Mouse (Mus musculus) midbrain, postnatal 0 days (tissue): ENCODE data around the gene Sugct. TPM values are rescaled to one million over a fixed set of nuclear protein-coding genes. Genes with fewer than 3 reads are reported as not detected.

Experiments used
- ATAC-seq: fragments of 200-750 bp; cut with Nextera tagmentation; 2 replicates; pipeline ENCODE4 v1.8.0; 2017; ENCODE audit warnings: moderate number of reproducible peaks, mild to moderate bottlenecking, moderate TSS enrichment, moderate library complexity; ENCODE audit not compliant: low FRiP score
- DNase-seq: peaks from one replicate; pipeline ENCODE4 v3.0.0-alpha.2; 2015; ENCODE audit warnings: low spot score
- H3K27ac ChIP-seq: fragments of 300-500 bp; sonication (generic); 2 replicates; pipeline ENCODE4 v1.5.1; 2014; ENCODE audit warnings: low read depth, mild to moderate bottlenecking, low read length, mixed read lengths
- H3K27me3 ChIP-seq: fragments of 300-500 bp; sonication (generic); 2 replicates; pipeline ENCODE4 v1.6.1; 2014; ENCODE audit warnings: low read length, control low read depth, mixed read lengths; ENCODE audit not compliant: insufficient read depth
- H3K36me3 ChIP-seq: fragments of 300-500 bp; sonication (generic); 2 replicates; pipeline ENCODE4 v1.6.1; 2014; ENCODE audit warnings: low read length, control low read depth, mixed read lengths; ENCODE audit not compliant: insufficient read depth
- H3K4me1 ChIP-seq: fragments of 300-500 bp; sonication (generic); 2 replicates; pipeline ENCODE4 v1.6.1; 2014; ENCODE audit warnings: mild to moderate bottlenecking, control low read depth, antibody characterized with exemption, low read length, mixed read lengths; ENCODE audit not compliant: insufficient read depth
- H3K4me2 ChIP-seq: fragments of 300-500 bp; sonication (generic); 2 replicates; pipeline ENCODE4 v1.6.1; 2014; ENCODE audit warnings: low read depth, mild to moderate bottlenecking, low read length, mixed read lengths; ENCODE audit not compliant: poor library complexity, severe bottlenecking
- H3K4me3 ChIP-seq: fragments of 300-500 bp; sonication (generic); 2 replicates; pipeline ENCODE4 v1.5.1; 2014; ENCODE audit warnings: low read depth, mild to moderate bottlenecking, low read length, moderate library complexity
- H3K9ac ChIP-seq: fragments of 300-500 bp; sonication (generic); replicated peaks from 2 replicates; pipeline ENCODE4 v1.6.1; 2014; ENCODE audit warnings: mild to moderate bottlenecking, low read length, moderate library complexity, mixed read lengths; ENCODE audit not compliant: poor library complexity, severe bottlenecking
- H3K9me3 ChIP-seq: fragments of 300-500 bp; sonication (generic); 2 replicates; pipeline ENCODE4 v1.6.1; 2016; ENCODE audit warnings: low read length, control low read depth
- CTCF ChIP-seq: IDR thresholded peaks from 2 replicates; pipeline ENCODE4 v1.5.1; 2016; ENCODE audit warnings: antibody characterized with exemption, mild to moderate bottlenecking
- WGBS: fragments of 180-500 bp; shearing (Covaris S2); extraction: QIAGEN DNeasy Blood & Tissue Kit; methylation state at CpG from one replicate; pipeline ENCODE4 v1.1.7; 2014; 5-methylcytosine and 5-hydroxymethylcytosine counted together
- polyA plus RNA-seq: library from polyadenylated mRNA; unstranded; fragments of >200 nt; fragmentation: Nextera tagmentation; extraction: Ambion mirVana; gene quantifications from 2 replicates; pipeline ENCODE4 v1.2.1, GENCODE M21; 2015
- total RNA-seq: library from RNA; depleted of rRNA; stranded (reverse); fragments of >200 nt; gene quantifications from 2 replicates; pipeline ENCODE4 v1.2.3, GENCODE M21; 2014

The Sugct gene
- total and polyA plus RNA-seq, 2 experiments from 2014 or later: 1.5 to 2.9 TPM

DNA sequence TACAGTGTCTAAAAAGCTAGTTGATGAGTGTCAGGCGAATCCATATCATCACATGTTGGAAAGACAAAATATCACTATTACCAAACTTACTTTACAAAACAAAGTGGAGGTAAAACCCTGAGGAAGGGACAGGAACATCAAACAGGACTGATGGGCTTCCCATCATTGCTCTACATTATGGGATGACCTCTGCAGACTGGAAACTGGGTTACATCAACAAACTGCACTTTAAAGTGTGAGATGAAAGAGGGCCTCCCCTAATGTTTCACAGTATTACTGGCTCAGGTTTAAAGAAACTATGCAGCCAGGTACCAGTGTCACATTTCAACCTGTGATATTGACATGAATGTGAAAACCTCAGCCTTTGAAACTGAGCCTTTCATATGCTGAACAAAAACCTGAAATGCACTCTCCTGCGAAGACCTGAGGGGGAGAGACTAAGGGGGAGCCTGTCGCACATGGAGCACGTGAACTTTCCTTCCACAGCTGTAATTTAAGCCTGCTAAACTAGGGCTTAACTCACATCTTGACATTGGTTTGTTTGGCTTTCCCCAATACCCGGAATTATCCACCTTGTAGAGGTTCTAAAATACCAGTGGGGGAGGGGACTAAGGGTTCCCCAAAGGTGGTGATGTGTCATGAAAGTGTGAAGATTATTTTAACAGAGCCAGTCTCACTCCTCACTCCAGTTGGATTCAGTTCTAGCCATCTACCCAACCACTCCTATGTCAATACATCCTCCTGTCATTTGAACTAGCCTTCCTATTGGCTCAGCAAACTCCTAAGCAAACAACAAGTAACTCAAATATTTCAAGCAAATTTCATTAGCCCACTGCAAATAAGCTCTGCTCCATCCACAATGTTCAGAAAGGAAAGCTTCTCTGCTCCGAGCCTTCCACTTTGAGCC is 610.2 kb downstream of the Sugct start:
- Histone ChIP-seq H3K9ac (no peak overlapping the region), H3K9me3 (no peaks in the 10 kb centered on the region), H3K4me3 (no peak overlapping the region), H3K36me3 (no peaks in the 10 kb centered on the region), H3K27ac (no peak overlapping the region), H3K27me3 (no peaks in the 10 kb centered on the region), H3K4me1 (no peaks in the 10 kb centered on the region), H3K4me2 (no peak overlapping the region)
- ATAC-seq (no peak; the same call in 1 of the 2 replicates), DNase-seq (no peak)
- TF ChIP-seq CTCF: no peak
- WGBS: 73% methylated on average over 6 of the region's 6 CpGs

DNA sequence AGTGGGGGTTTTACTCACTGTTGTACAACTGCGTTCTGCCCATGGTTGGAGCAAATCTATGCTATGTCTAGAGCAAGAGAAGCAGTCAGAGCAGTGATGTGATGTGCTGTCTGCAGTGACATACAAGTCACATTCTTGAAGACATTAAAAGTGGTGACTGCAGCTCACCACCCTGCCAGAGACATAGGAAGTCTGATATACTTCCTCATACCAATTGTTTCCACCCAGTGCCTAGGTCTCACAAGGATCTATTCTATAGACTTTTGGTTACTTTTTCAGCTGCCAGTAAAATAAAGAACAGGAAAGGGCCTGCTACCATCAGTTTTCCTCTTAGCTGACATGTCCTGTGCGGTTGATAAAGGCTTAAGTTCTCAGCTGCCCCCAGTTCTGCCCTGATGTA is 613.7 kb downstream of the Sugct start:
- no peak for ATAC-seq
- no peak for TF ChIP-seq CTCF
- Histone ChIP-seq H3K4me1 (no peaks in the 10 kb centered on the region), H3K4me3 (no peak overlapping the region), H3K36me3 (no peaks in the 10 kb centered on the region), H3K27me3 (no peaks in the 10 kb centered on the region), H3K9ac (no peak overlapping the region), H3K9me3 (no peaks in the 10 kb centered on the region), H3K4me2 (no peak overlapping the region), H3K27ac (no peak overlapping the region)
- WGBS: 83% methylated on average over 2 of the region's 2 CpGs
- DNase-seq: no peak

DNA sequence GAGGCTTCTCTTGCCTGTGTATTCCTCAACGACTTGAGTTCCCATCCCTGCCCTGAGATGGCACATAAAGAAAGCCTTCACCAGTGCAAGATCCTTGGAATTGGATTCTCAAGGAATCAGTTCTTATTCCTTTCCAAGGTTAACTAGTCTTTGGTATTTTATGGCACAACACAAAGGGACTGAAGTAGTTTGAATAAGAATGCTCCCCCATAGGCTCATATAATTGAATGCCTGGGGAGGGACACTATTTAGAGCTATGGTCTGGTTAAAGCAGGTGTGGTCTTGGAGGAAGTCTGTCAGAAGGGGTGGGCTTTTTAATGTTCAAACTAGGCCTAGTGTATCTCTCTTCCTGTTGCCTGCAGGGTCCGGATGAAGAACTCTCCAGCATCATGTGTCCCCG is 629.8 kb downstream of the Sugct start:
- no peak overlapping the region for H3K4me2 ChIP-seq
- no peak overlapping the region for H3K27ac ChIP-seq
- TF ChIP-seq CTCF: no peak
- no peaks in the 10 kb centered on the region for H3K36me3 ChIP-seq
- no peaks in the 10 kb centered on the region for H3K9me3 ChIP-seq
- 72% methylated on average over 3 of the region's 3 CpGs for WGBS
- H3K9ac ChIP-seq: no peak overlapping the region
- no peaks in the 10 kb centered on the region for H3K27me3 ChIP-seq
- H3K4me3 ChIP-seq: no peak overlapping the region
- H3K4me1 ChIP-seq: no peaks in the 10 kb centered on the region
- DNase-seq: no peak
- no peak for ATAC-seq

DNA sequence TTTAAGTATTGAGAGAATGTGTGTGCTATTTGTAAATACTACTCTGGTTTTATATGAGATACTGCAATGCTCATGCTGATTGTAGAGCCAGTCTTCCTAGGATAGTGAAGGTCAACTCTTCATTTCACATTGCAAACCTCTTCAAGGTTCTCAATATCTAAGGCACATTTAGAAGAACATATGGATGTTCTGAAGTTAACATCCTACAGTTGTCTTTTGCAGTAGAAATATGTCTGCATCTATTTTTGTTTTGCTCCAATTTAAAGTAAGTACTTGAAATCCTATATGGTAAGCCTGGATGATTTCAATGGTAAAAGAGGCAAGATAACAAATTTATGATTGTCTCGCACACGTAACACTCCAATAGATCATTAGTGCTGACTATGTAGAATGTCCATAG is 638.7 kb downstream of the Sugct start:
- Histone ChIP-seq H3K4me1 (no peaks in the 10 kb centered on the region), H3K9ac (no peak overlapping the region), H3K9me3 (no peaks in the 10 kb centered on the region), H3K27ac (no peak overlapping the region), H3K27me3 (no peaks in the 10 kb centered on the region), H3K4me2 (no peak overlapping the region), H3K36me3 (no peaks in the 10 kb centered on the region), H3K4me3 (no peak overlapping the region)
- WGBS: 94% methylated on average over 2 of the region's 2 CpGs
- no peak for TF ChIP-seq CTCF
- ATAC-seq (no peak), DNase-seq (no peak)

DNA sequence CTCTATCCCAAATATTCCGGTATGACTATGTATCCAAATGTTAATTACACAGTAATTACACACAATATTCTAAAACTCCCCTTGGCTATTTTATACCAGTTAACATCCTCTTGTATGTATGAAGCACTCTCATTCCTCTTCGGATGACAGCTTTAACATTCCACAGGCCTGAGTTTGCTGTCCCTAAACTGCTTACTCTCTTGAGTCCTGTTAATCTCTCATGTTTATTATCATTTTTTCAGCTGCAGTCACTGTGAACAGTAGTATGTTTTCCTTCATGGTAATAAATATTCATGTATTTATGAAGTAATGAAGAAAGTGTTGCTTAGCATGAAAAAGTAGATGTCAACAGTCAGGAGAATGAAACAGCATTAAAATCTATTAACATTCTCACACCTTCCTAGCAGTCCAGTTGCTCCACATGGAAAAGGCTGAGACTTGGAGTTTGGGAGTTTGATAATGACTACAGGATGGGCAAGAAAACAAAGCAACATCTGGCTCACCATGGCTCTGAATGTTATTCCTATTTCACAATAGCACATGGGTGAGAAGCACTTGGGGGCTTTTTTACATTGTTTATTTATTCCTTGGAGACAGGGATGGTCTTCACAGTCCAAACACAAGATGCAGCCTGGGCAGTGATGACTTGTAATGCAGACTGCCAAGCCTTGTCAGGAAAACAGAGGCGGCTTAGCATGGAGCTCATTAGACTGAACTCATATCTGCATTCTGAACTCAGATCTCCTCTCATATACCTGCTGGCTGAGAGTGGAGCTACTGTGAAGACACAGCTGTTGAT is 651.7 kb downstream of the Sugct start:
- ATAC-seq (no peak), DNase-seq (no peak)
- TF ChIP-seq CTCF: no peak
- Histone ChIP-seq H3K4me2 (no peak overlapping the region), H3K9me3 (no peaks in the 10 kb centered on the region), H3K4me1 (no peaks in the 10 kb centered on the region), H3K4me3 (no peak overlapping the region), H3K27me3 (no peaks in the 10 kb centered on the region), H3K36me3 (no peaks in the 10 kb centered on the region), H3K27ac (no peak overlapping the region), H3K9ac (no peak overlapping the region)
- WGBS: 92% methylated on average over 3 of the region's 3 CpGs

DNA sequence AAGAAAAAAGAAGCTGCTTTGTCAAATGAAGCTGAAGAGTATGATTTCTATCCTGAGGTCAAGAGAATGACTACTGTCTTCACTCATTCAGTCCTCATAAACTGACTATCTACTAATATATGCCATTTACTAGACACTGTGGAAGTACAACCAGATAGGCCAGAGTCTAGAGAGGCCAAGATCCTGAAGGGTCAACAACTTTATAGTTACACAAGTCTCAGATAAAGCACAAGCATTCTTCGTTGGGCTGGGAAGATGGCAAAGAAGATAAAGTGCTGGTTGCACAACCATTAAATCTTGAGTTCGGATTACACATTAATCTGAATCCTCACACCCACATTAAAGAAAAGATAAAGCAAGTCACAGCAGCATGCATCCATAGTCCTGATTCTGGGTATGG is 653.0 kb downstream of the Sugct start:
- H3K9me3 ChIP-seq: no peaks in the 10 kb centered on the region
- no peak overlapping the region for H3K4me3 ChIP-seq
- no peak for DNase-seq
- H3K27me3 ChIP-seq: no peaks in the 10 kb centered on the region
- H3K4me2 ChIP-seq: no peak overlapping the region
- ATAC-seq: no peak
- WGBS: 84% methylated on average over 2 of the region's 2 CpGs
- H3K9ac ChIP-seq: no peak overlapping the region
- no peaks in the 10 kb centered on the region for H3K4me1 ChIP-seq
- no peaks in the 10 kb centered on the region for H3K36me3 ChIP-seq
- no peak overlapping the region for H3K27ac ChIP-seq
- TF ChIP-seq CTCF: no peak
